Mouse (Mus musculus): ENCODE results near the gene Gprc5d.

GRCm38 (mm10) chr6:135060728-135061127 lies 57.4 kb downstream of the Gprc5d start:
- TF ChIP-seq CTCF (IDR thresholded peaks at IDR 0.05; ENCODE audit: low read depth) (no peak), EP300 (optimal IDR thresholded peaks at IDR 0.05) (no peak)
